26 mouse cellular contexts compared by ENCODE assay signal in genomic region chr11:7194432-7195311, GRCm38 (mm10). TPM values are rescaled to one million over a fixed set of nuclear protein-coding genes. Genes with fewer than 3 reads are reported as not detected.
DNase-seq lines count a peak whose midpoint lies in the region; ATAC-seq and TF ChIP-seq lines count a peak whose summit lies in the region.
"Had no signal": no experiment of that assay in that cellular context is flagged by ENCODE, and none has a peak within 500 bp of the region (broad histone marks: within the 10 kb centered on the region; RNA-seq: fewer than 3 reads in every experiment).

No protein-coding gene starts in this region.

- H3K27me3 ChIP-seq in heart, adult 2 months (ENCODE audit: control insufficient read depth, insufficient read depth, low read length) = no peaks in the 10 kb centered on the region
- no peaks in the 10 kb centered on the region for H3K27me3 ChIP-seq in heart, embryonic 11.5 days (ENCODE audit: control insufficient read depth, insufficient read depth, low read length)
- no peaks in the 10 kb centered on the region for H3K27me3 ChIP-seq in liver, embryonic 14.5 days (ENCODE audit: control insufficient read depth, insufficient read depth, low read length)
- no peaks in the 10 kb centered on the region for H3K27me3 ChIP-seq in liver, embryonic 11.5 days (replicated peaks; ENCODE audit: control insufficient read depth, insufficient read depth, low read length)
- H3K27me3 ChIP-seq in MEL (ENCODE audit: control insufficient read depth in 1 of 2, insufficient read depth in 2 of 2, low read length in 2 of 2) = no peaks in the 10 kb centered on the region
- H3K27me3 ChIP-seq in liver, postnatal 0 days (ENCODE audit: insufficient read depth, low read length) = no peaks in the 10 kb centered on the region
- H3K27me3 ChIP-seq: embryonic facial prominence, embryonic 15.5 days; forebrain, embryonic 12.5 days; limb, embryonic 12.5 days; neural tube, embryonic 13.5 days; stomach, embryonic 15.5 days had no signal

- WGBS in heart, adult 2 months = 85% methylated on average over 10 of the region's 10 CpGs
- WGBS in heart, embryonic 11.5 days (ENCODE audit: insufficient replicate concordance) = 89% methylated on average over 10 of the region's 10 CpGs
- 72% methylated on average over 10 of the region's 10 CpGs for WGBS in liver, embryonic 14.5 days (ENCODE audit: insufficient replicate concordance)
- WGBS in liver, embryonic 11.5 days = 82% methylated on average over 10 of the region's 10 CpGs
- WGBS in liver, postnatal 0 days (ENCODE audit: insufficient replicate concordance) = 65% methylated on average over 10 of the region's 10 CpGs

- H3K79me2 ChIP-seq in heart, adult 2 months (replicated peaks; ENCODE audit: control insufficient read depth, insufficient read depth, low read length) = no peaks in the 10 kb centered on the region
- no peaks in the 10 kb centered on the region for H3K79me2 ChIP-seq in MEL (ENCODE audit: control insufficient read depth, insufficient read depth, low read length, poor library complexity)

- DNase-seq in heart, adult 2 months = no peak
- DNase-seq in liver, embryonic 14.5 days (ENCODE audit: low read depth in 3 of 3, low spot score in 3 of 3) = no peak
- no peak for DNase-seq in liver, embryonic 11.5 days (ENCODE audit: low spot score)
- DNase-seq in MEL (ENCODE audit: low read depth, low spot score) = no peak
- DNase-seq in liver, postnatal 0 days = peak; percentile 58
- no peak for DNase-seq in thymus, postnatal 36 days
- DNase-seq: cerebellum, postnatal 10 days; embryo, embryonic 11 days; heart, postnatal 4 days; lung, postnatal 14 days; thymus, postnatal 4 days had no signal

- no peak overlapping the region for H3K4me2 ChIP-seq in heart, embryonic 11.5 days
- no peak overlapping the region for H3K4me2 ChIP-seq in liver, embryonic 14.5 days (ENCODE audit: low read depth)
- no peak overlapping the region for H3K4me2 ChIP-seq in liver, embryonic 11.5 days
- no peak overlapping the region for H3K4me2 ChIP-seq in liver, postnatal 0 days (ENCODE audit: low read depth, low read length)
- H3K4me2 ChIP-seq: embryonic facial prominence, embryonic 15.5 days; forebrain, embryonic 12.5 days; limb, embryonic 12.5 days; neural tube, embryonic 13.5 days; stomach, embryonic 15.5 days had no signal

- no peaks in the 10 kb centered on the region for H3K4me1 ChIP-seq in heart, adult 2 months (ENCODE audit: control insufficient read depth, insufficient read depth, low read length)
- peaks cover 10% of the 10 kb centered on the region for H3K4me1 ChIP-seq in heart, embryonic 11.5 days (ENCODE audit: control insufficient read depth, insufficient read depth, low read length)
- peaks cover 0 to 9% of the 10 kb centered on the region in 2 experiments; a peak in 1 of 4 replicates for H3K4me1 ChIP-seq in liver, embryonic 14.5 days (replicated peaks; ENCODE audit: control insufficient read depth in 2 of 2, insufficient read depth in 2 of 2, low read length in 1 of 2)
- H3K4me1 ChIP-seq in liver, embryonic 11.5 days (replicated peaks; ENCODE audit: control insufficient read depth, insufficient read depth, low read length) = no peaks in the 10 kb centered on the region
- H3K4me1 ChIP-seq in MEL (ENCODE audit: control insufficient read depth in 1 of 2, insufficient read depth in 2 of 2, low read length in 2 of 2) = no peaks in the 10 kb centered on the region
- H3K4me1 ChIP-seq in liver, postnatal 0 days (ENCODE audit: insufficient read depth) = peaks cover 6% of the 10 kb centered on the region
- H3K4me1 ChIP-seq: embryonic facial prominence, embryonic 15.5 days had no signal

- no peak for ATAC-seq in heart, embryonic 11.5 days (replicated peaks; ENCODE audit: insufficient number of reproducible peaks, low FRiP score, low TSS enrichment)
- no peak for ATAC-seq in liver, embryonic 14.5 days (ENCODE audit: insufficient read depth)
- no peak for ATAC-seq in liver, embryonic 11.5 days (replicated peaks; ENCODE audit: low FRiP score)
- ATAC-seq in liver, postnatal 0 days = peak; percentile 25

- TF ChIP-seq CTCF in heart, adult 2 months (IDR thresholded peaks at IDR 0.05) = peak; percentile 5; the same call in 1 of the 2 replicates
- peak; percentile 35; the same call in 1 of the 2 replicates for TF ChIP-seq CTCF in liver, embryonic 14.5 days (IDR thresholded peaks at IDR 0.05; ENCODE audit: low read depth)
- peak; percentile 13 to 33 (median 32); a peak in 4 of 6 replicates for TF ChIP-seq CTCF in MEL (IDR thresholded peaks at IDR 0.05 in 2 of 3, conservative IDR thresholded peaks at IDR 0.05 in 1 of 3; ENCODE audit: control insufficient read depth in 1 of 3, insufficient read depth in 1 of 3, low read depth in 2 of 3, low read length in 3 of 3, poor library complexity in 1 of 3, severe bottlenecking in 1 of 3)
- peak; percentile 39; the same call in 1 of the 2 replicates for TF ChIP-seq CTCF in liver, postnatal 0 days (IDR thresholded peaks at IDR 0.05; ENCODE audit: low read depth)

- no peak overlapping the region for H3K9ac ChIP-seq in heart, adult 2 months (ENCODE audit: low read depth, low read length)
- no peak overlapping the region for H3K9ac ChIP-seq in heart, embryonic 11.5 days (ENCODE audit: low read depth, low read length)
- no peak overlapping the region for H3K9ac ChIP-seq in liver, embryonic 14.5 days (replicated peaks)
- no peak overlapping the region for H3K9ac ChIP-seq in liver, embryonic 11.5 days (ENCODE audit: low read depth, low read length)
- H3K9ac ChIP-seq in MEL (ENCODE audit: control insufficient read depth, low read depth, low read length, poor library complexity, severe bottlenecking) = no peak overlapping the region
- H3K9ac ChIP-seq in liver, postnatal 0 days (replicated peaks) = no peak overlapping the region
- H3K9ac ChIP-seq: embryonic facial prominence, embryonic 15.5 days; forebrain, embryonic 12.5 days; limb, embryonic 12.5 days; neural tube, embryonic 13.5 days; stomach, embryonic 15.5 days had no signal

- no peak for TF ChIP-seq POLR2A in heart, adult 2 months (IDR thresholded peaks at IDR 0.05; ENCODE audit: insufficient read depth, low read depth, low read length)
- TF ChIP-seq POLR2A in MEL (IDR thresholded peaks at IDR 0.05; ENCODE audit: control insufficient read depth in 1 of 2, insufficient read depth in 1 of 2, low read depth in 1 of 2, low read length in 2 of 2, poor library complexity in 1 of 2) = no peak

- no peak for TF ChIP-seq EP300 in heart, adult 2 months (IDR thresholded peaks at IDR 0.05; ENCODE audit: insufficient read depth, low read depth, low read length)
- no peak for TF ChIP-seq EP300 in liver, embryonic 14.5 days (IDR thresholded peaks at IDR 0.05; ENCODE audit: low read depth)
- no peak for TF ChIP-seq EP300 in MEL (IDR thresholded peaks at IDR 0.05; ENCODE audit: low read depth in 1 of 2, low read length in 2 of 2)
- TF ChIP-seq EP300 in liver, postnatal 0 days (IDR thresholded peaks at IDR 0.05; ENCODE audit: low read depth) = peak; percentile 60; the same call in 1 of the 2 replicates

- no peak overlapping the region for H3K27ac ChIP-seq in heart, adult 2 months
- no peak overlapping the region for H3K27ac ChIP-seq in heart, embryonic 11.5 days (ENCODE audit: low read depth, low read length)
- no peak overlapping the region for H3K27ac ChIP-seq in liver, embryonic 14.5 days
- no peak overlapping the region for H3K27ac ChIP-seq in liver, embryonic 11.5 days (ENCODE audit: low read depth, low read length)
- H3K27ac ChIP-seq in MEL (ENCODE audit: control insufficient read depth, low read depth, low read length) = no peak overlapping the region
- peak overlapping the region; percentile 96 for H3K27ac ChIP-seq in liver, postnatal 0 days (ENCODE audit: low read depth)
- H3K27ac ChIP-seq: embryonic facial prominence, embryonic 15.5 days; forebrain, embryonic 12.5 days; limb, embryonic 12.5 days; neural tube, embryonic 13.5 days; stomach, embryonic 15.5 days had no signal

- no peaks in the 10 kb centered on the region for H3K9me3 ChIP-seq in heart, embryonic 11.5 days (replicated peaks; ENCODE audit: control insufficient read depth, low read length)
- H3K9me3 ChIP-seq in liver, embryonic 14.5 days (ENCODE audit: control insufficient read depth, low read length) = no peaks in the 10 kb centered on the region; the same call in 1 of the 2 replicates
- H3K9me3 ChIP-seq in liver, embryonic 11.5 days (ENCODE audit: control insufficient read depth, low read length) = peaks cover 4% of the 10 kb centered on the region; the same call in 1 of the 2 replicates
- H3K9me3 ChIP-seq in MEL (replicated peaks; ENCODE audit: insufficient read depth, low read length) = no peaks in the 10 kb centered on the region
- no peaks in the 10 kb centered on the region for H3K9me3 ChIP-seq in liver, postnatal 0 days (ENCODE audit: low read length)
- H3K9me3 ChIP-seq: forebrain, embryonic 12.5 days; limb, embryonic 12.5 days; neural tube, embryonic 13.5 days; stomach, embryonic 15.5 days had no signal

- no peak overlapping the region for H3K4me3 ChIP-seq in heart, adult 2 months
- H3K4me3 ChIP-seq in heart, embryonic 11.5 days (ENCODE audit: low read depth, low read length) = no peak overlapping the region
- no peak overlapping the region for H3K4me3 ChIP-seq in liver, embryonic 14.5 days (ENCODE audit: insufficient read depth in 1 of 2, low read depth in 2 of 2, low read length in 2 of 2)
- no peak overlapping the region for H3K4me3 ChIP-seq in liver, embryonic 11.5 days (ENCODE audit: low read depth, low read length)
- no peak overlapping the region for H3K4me3 ChIP-seq in MEL (ENCODE audit: control insufficient read depth in 1 of 2, insufficient read depth in 1 of 2, low read depth in 2 of 2, low read length in 2 of 2)
- H3K4me3 ChIP-seq in liver, postnatal 0 days (ENCODE audit: low read depth, low read length) = no peak overlapping the region
- H3K4me3 ChIP-seq: embryonic facial prominence, embryonic 15.5 days; forebrain, embryonic 12.5 days; limb, embryonic 12.5 days; neural tube, embryonic 13.5 days; stomach, embryonic 15.5 days had no signal

- no peak for TF ChIP-seq RAD21 in MEL (IDR thresholded peaks at IDR 0.05; ENCODE audit: low read depth, low read length)

- H3K36me3 ChIP-seq in heart, adult 2 months (ENCODE audit: control insufficient read depth, insufficient read depth, low read length) = no peaks in the 10 kb centered on the region
- H3K36me3 ChIP-seq in heart, embryonic 11.5 days (ENCODE audit: control insufficient read depth, insufficient read depth, low read length) = no peaks in the 10 kb centered on the region
- no peaks in the 10 kb centered on the region for H3K36me3 ChIP-seq in liver, embryonic 14.5 days (replicated peaks; ENCODE audit: control insufficient read depth, insufficient read depth, low read depth)
- H3K36me3 ChIP-seq in liver, embryonic 11.5 days (ENCODE audit: control insufficient read depth, insufficient read depth, low read length) = no peaks in the 10 kb centered on the region
- no peaks in the 10 kb centered on the region for H3K36me3 ChIP-seq in MEL (ENCODE audit: control insufficient read depth in 1 of 2, insufficient read depth in 2 of 2, low read length in 2 of 2)
- no peaks in the 10 kb centered on the region for H3K36me3 ChIP-seq in liver, postnatal 0 days (replicated peaks; ENCODE audit: insufficient read depth, low read length)
- H3K36me3 ChIP-seq: embryonic facial prominence, embryonic 15.5 days; forebrain, embryonic 12.5 days; limb, embryonic 12.5 days; neural tube, embryonic 13.5 days; stomach, embryonic 15.5 days had no signal

- intact Hi-C loops in heart, adult 2 months (cut with DNase I) = no loop called here

RNA-seq across cellular contexts. Expression of gene Igfbp1, which starts 2.9 kb away (rescaled TPM):
- not detected for total RNA-seq in heart, adult 2 months (2021)
- not detected in 2 replicates for polyA plus RNA-seq in heart, adult 2 months (2012; rRNA removed)
- polyA plus RNA-seq in heart, embryonic 11.5 days (2014; fragmentation: Nextera tagmentation; extraction: Ambion mirVana) = 0.27 TPM in 1 of 2 replicates, not detected in the other
- 48.0 and 51.7 TPM in 2 replicates for polyA plus RNA-seq in liver, embryonic 14.5 days (2012; rRNA removed)
- polyA plus RNA-seq in liver, embryonic 14.5 days (2014; fragmentation: Nextera tagmentation; extraction: Ambion mirVana) = 56.3 and 62.0 TPM in 2 replicates
- 48.2 and 49.9 TPM in 2 replicates for polyA plus RNA-seq in liver, embryonic 11.5 days (2014; fragmentation: Nextera tagmentation; extraction: Ambion mirVana)
- not detected in 2 replicates for total RNA-seq in MEL (2012; rRNA removed)
- polyA plus RNA-seq in MEL (2012; ENCODE audit: insufficient read depth in 1 of 2, insufficient read length in 2 of 2, low read depth in 1 of 2, low replicate concordance in 2 of 2, missing spikeins in 1 of 2) = not detected
- 1,301 and 1,767 TPM in 2 replicates for polyA plus RNA-seq in liver, postnatal 0 days (2015; fragmentation: Nextera tagmentation; extraction: Ambion mirVana)
- total RNA-seq: ES-E14; heart, postnatal 4 days; left cerebral cortex, adult 8-10 months; megakaryocyte-erythroid progenitor cell, adult 5-6 weeks had no signal
- polyA plus RNA-seq: C2C12; forebrain, embryonic 12.5 days; heart, embryonic 14.5 days; spleen, adult 2 months had no signal

RNA-seq across cellular contexts. Expression of gene Gm11985, which starts 6.3 kb away (rescaled TPM):
- total RNA-seq in heart, adult 2 months (2021) = not detected
- not detected in 2 replicates for polyA plus RNA-seq in heart, adult 2 months (2012; rRNA removed)
- not detected in 2 replicates for polyA plus RNA-seq in heart, embryonic 11.5 days (2014; fragmentation: Nextera tagmentation; extraction: Ambion mirVana)
- not detected in 2 replicates for polyA plus RNA-seq in liver, embryonic 14.5 days (2012; rRNA removed)
- not detected in 2 replicates for polyA plus RNA-seq in liver, embryonic 14.5 days (2014; fragmentation: Nextera tagmentation; extraction: Ambion mirVana)
- polyA plus RNA-seq in liver, embryonic 11.5 days (2014; fragmentation: Nextera tagmentation; extraction: Ambion mirVana) = not detected in 2 replicates
- not detected in 2 replicates for total RNA-seq in MEL (2012; rRNA removed)
- polyA plus RNA-seq in MEL (2012; ENCODE audit: insufficient read depth in 1 of 2, insufficient read length in 2 of 2, low read depth in 1 of 2, low replicate concordance in 2 of 2, missing spikeins in 1 of 2) = not detected
- polyA plus RNA-seq in liver, postnatal 0 days (2015; fragmentation: Nextera tagmentation; extraction: Ambion mirVana) = 0.11 TPM in 2 replicates
- total RNA-seq: adrenal gland, postnatal 4 days; ES-E14; gastrocnemius, postnatal 4 days; heart, postnatal 4 days; left cerebral cortex, adult 8-10 months; megakaryocyte-erythroid progenitor cell, adult 5-6 weeks had no signal
- polyA plus RNA-seq: C2C12; embryonic facial prominence, embryonic 15.5 days; forebrain, embryonic 12.5 days; heart, embryonic 14.5 days; kidney, embryonic 14.5 days; limb, embryonic 12.5 days; neural tube, embryonic 13.5 days; spleen, adult 2 months; stomach, embryonic 15.5 days had no signal

RNA-seq across cellular contexts. Expression of gene Igfbp3, which starts 19.1 kb away (rescaled TPM):
- total RNA-seq in heart, adult 2 months (2021) = 10 to 100 TPM; 32.2 to 40.4 TPM
- polyA plus RNA-seq in heart, adult 2 months (2012; rRNA removed) = 20.8 and 31.0 TPM in 2 replicates
- 20.9 and 22.2 TPM in 2 replicates for polyA plus RNA-seq in heart, embryonic 11.5 days (2014; fragmentation: Nextera tagmentation; extraction: Ambion mirVana)
- 13.7 and 21.4 TPM in 2 replicates for polyA plus RNA-seq in liver, embryonic 14.5 days (2012; rRNA removed)
- 19.0 and 21.5 TPM in 2 replicates for polyA plus RNA-seq in liver, embryonic 14.5 days (2014; fragmentation: Nextera tagmentation; extraction: Ambion mirVana)
- 42.1 and 45.2 TPM in 2 replicates for polyA plus RNA-seq in liver, embryonic 11.5 days (2014; fragmentation: Nextera tagmentation; extraction: Ambion mirVana)
- total RNA-seq in MEL (2012; rRNA removed) = not detected in 2 replicates
- not detected for polyA plus RNA-seq in MEL (2012; ENCODE audit: insufficient read depth in 1 of 2, insufficient read length in 2 of 2, low read depth in 1 of 2, low replicate concordance in 2 of 2, missing spikeins in 1 of 2)
- 27.4 and 31.3 TPM in 2 replicates for polyA plus RNA-seq in liver, postnatal 0 days (2015; fragmentation: Nextera tagmentation; extraction: Ambion mirVana)
- total RNA-seq: megakaryocyte-erythroid progenitor cell, adult 5-6 weeks had no signal

Comparison
In these comparisons a context has a peak if more than half of its experiments do, and no peak if none do; other contexts are left out.
1. RNA of gene Igfbp1, which starts 2.9 kb away (polyA plus RNA-seq): 1,301 to 1,767 TPM in liver, postnatal 0 days, 48.0 to 62.0 TPM in liver, embryonic 14.5 days and 48.2 to 49.9 TPM in liver, embryonic 11.5 days; 0.27 TPM in heart, embryonic 11.5 days, not detected in heart, adult 2 months and not detected in MEL; every median in the first group is over 10 times any median in the second.
2. RNA of gene Igfbp3, which starts 19.1 kb away (polyA plus RNA-seq): 42.1 to 45.2 TPM in liver, embryonic 11.5 days, 27.4 to 31.3 TPM in liver, postnatal 0 days, 13.7 to 21.5 TPM in liver, embryonic 14.5 days, 20.9 to 22.2 TPM in heart, embryonic 11.5 days and 20.8 to 31.0 TPM in heart, adult 2 months; not detected in MEL; every median in the first group is over 10 times any median in the second.
3. Peak in every context shown above with its lines, with median percentiles within 50 percentile points of each other: CTCF ChIP-seq.